Mouse (Mus musculus) adrenal gland, postnatal 14 days (tissue): ENCODE measurements around the gene Mmp15. TPM values are rescaled to one million over a fixed set of nuclear protein-coding genes. Genes with fewer than 3 reads are reported as not detected.

ENCODE experiments used
- DNase-seq: peaks from one replicate; pipeline ENCODE4 v3.0.0; 2021; ENCODE audit warnings: mixed read lengths
- long read RNA-seq, 2 experiments: library from polyadenylated mRNA; stranded (forward); transcript quantifications; one replicate each; pipeline ENCODE4 v2.0.0; 2021
- total RNA-seq: library from RNA; stranded (reverse); gene quantifications from 2 replicates; pipeline ENCODE4 v1.2.3, GENCODE M21; 2021

Mmp15 gene
- 21.3 and 21.8 TPM in 2 replicates for total RNA-seq
- long read RNA-seq, experiment 1, full-length matches to known transcripts, result 4 of 19 reads
- long read RNA-seq, experiment 1, partial matches to known transcripts, result 15 of 19 reads
- long read RNA-seq, experiment 1, other reads (novel, unspliced or antisense), result 0 of 19 reads
- long read RNA-seq, experiment 2, full-length matches to known transcripts, result 12 of 28 reads
- long read RNA-seq, experiment 2, partial matches to known transcripts, result 4 of 28 reads
- long read RNA-seq, experiment 2, other reads (novel, unspliced or antisense), result 12 of 28 reads

DNA sequence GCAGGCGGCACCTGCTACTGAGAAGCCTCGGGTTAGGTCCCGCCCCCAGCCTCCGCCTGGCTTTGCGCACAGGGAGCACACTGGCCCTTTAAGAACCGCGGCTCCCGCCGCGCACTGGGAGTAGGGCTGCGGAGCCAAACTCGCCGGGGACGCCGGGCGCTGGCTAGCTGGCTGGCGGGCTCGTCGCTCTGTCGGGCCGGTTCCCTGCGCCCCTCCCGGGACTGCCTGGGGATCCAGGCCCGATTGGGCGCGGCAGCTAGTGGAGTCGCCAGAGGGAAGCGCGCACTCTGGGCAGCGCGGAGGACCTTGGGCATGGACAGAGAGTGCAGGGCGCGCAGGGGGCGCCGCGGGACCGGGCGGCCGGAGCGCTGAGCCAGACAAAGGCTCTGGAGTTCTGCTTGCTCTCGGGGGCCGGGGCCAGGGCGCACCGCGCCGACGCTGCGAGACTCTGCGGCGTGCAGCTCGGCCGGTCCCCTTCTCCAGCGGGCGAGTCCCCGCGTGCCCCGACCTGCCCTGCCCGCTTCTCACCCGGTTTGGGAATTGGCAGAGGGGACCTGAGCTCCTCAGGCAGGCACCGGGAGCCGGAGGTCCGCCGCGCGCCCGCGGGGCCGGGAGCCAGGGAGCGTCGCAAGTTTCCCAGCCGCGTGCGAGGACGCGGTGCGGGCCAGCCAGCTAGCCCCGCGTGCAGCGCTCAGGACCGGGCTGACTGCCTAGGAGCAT is at the start of gene Mmp15:
Mmp15 (plus strand) TSS at position 118 of the 720 bp plus-strand sequence.
- DNase-seq, result peak; percentile 84

DNA sequence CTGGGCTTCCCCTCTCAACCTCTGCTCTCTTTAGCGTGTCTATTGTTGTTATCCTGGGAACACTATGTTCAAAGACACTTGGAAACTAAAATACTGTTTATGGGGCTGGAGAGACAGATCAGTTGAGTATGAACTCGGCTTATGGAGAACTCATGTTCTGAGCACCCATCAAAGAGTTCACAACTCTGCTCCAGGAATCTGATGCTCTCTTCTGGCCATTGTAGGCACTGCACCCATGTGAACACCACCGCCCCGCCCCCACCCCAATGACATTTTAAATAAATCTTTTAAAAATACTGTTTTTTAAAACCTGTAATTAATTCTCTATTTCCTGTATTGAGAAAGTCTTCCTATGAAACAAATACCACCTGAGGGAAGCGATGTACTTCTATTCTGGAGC is 49.7 kb upstream of the Mmp15 start:
- DNase-seq, result peak; percentile 65

DNA sequence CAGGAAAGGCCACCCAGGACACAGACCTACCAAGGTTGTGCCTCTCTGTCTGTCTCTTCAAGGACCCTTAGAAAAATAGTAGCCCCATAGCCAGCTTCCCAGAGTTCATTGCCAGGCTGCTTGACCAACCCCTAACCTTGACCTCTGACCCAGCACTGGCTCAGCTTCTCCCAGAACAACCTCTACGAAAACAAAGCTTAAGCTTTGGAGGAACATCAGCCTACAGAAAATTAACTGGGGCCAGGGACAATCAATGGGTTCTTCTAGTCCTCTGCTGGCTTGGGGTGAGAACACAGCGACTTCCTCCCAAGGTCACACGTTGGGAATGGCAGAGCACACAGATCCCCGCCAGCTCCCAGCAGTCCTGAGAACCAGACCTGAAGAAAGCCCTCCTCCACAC is 46.5 kb upstream of the Mmp15 start:
- DNase-seq, result no peak

DNA sequence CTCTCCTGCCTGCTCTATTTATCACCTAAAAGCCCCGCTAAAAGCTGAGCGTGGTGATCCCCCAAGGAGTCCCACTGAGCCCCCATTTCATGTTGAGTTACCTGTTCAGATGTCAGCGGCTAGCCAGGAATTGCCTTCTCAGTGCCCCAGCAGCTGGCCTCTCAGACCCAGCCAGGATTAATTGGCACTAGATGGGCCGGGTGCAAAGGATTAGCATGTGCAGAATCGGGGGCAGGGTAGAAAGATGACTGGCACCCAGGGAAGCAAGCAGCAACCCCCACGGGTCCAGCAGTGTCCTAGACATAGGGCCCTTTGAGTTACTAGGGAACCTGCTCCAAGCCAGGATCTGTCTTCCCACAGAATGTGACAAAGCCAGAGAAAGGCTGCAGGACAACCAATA is 45.6 kb upstream of the Mmp15 start, which contains the start of gene Cngb1:
Cngb1 (minus strand) TSS at position 155 of the 400 bp plus-strand sequence.
- DNase-seq, result no peak

DNA sequence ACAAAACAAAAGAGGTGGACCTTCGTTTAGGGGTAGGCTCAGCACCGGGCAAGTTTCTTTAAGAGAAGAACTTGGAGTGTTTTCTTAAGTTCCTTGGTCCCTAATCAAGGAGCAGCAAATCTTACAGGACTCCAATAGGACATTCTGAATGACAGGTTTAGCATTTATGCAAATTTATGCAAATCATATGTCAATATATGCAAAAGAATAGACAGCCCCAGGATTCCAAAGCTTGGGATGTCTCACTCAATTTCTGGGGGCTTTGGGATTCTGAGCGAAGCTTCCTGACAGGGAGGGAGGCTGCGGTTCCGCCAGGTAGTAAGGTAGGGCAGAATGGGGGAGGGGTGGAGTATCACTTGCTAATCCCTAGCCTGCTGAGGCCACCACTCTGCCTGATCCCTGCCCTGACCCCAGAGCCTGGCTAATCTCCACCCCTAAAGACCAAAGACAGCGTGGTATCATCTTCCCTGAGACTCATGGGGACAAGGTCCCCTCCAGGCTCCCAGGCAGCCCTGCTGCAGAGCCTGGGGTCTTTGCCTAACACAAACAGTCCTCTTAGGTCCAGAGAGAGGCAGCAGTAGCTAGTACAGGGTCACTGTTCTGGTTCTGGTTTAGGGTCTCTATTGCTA is 41.6 kb upstream of the Mmp15 start, which contains the start of gene Tepp:
Tepp (plus strand) TSS at position 225 of the 629 bp plus-strand sequence.
- no peak for DNase-seq

DNA sequence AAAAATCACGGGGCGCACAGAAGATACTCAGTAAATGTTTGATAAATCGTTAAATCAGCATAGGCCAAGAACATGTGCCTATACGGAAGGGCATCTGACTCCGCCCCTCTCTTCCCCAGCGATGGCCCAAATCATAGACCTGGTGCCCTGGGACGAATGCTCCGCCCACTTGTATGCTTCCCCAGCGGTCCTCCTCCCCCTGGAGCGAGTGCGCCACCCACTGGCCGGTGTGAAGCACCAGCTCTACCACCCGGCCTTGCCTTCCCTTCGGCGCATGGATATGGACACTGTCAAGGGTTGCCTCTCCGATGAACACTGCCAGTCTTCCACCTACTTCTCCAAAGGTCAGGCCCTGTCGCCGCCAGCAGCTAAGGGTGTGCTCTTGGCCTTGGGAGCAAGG is 39.2 kb upstream of the Mmp15 start:
- peak; percentile 86 for DNase-seq

DNA sequence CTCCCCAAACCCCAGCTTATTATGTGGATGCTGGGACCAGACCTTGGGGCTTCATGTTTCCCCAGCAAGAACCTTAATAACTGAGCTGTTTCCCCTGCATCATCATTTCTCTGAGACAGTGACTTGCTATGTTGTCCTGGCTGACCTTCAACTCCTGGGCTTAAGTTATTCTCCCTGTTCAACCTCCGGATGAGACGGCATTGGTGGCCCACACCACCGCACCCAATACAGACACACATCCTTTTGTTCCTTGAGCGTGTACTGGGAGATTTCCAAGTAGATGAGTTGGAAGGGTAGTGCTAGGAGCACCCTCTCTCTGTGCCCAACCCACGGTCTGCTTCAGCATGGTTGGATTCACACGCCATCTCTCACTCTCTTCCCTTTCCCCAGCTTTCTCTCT is 38.2 kb upstream of the Mmp15 start:
- no peak for DNase-seq

DNA sequence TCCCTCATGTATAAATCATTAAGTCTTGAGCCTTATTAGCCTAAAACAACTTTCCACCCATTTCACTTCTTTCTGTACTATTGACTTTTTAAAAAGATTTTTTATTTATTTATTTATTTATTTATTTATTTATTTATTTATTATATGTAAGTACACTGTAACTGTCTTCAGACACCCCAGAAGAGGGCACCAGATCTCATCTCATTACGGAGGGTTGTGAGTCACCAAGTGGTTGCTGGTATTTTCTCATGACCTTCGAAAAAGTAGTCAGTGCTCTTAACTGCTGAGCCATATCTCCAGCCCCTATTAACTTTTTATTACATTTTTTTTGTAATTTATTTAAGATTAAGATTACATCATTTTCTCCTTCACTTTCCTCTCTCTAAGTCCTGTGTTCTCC is 37.4 kb upstream of the Mmp15 start:
- DNase-seq, result peak; percentile 64

DNA sequence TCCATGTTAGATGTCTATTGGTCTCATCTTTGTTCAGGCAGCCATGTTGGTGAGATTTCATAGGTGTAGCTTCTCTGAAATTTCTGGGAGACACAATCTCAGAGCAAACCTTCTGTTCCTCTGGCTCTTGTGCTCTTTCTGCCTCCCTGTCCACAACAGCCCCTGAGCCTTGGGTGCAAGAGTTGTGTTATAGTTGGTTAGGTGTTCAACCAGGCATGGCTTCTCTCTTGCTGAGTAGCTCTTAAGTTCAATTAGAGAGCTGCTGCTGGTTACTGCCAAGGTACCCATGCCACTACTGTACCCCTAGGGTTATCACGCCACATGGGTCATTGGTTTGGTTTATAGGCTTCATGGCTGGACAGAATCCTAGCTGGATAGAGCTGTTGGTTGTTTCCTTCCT is 36.7 kb upstream of the Mmp15 start:
- DNase-seq, result no peak

DNA sequence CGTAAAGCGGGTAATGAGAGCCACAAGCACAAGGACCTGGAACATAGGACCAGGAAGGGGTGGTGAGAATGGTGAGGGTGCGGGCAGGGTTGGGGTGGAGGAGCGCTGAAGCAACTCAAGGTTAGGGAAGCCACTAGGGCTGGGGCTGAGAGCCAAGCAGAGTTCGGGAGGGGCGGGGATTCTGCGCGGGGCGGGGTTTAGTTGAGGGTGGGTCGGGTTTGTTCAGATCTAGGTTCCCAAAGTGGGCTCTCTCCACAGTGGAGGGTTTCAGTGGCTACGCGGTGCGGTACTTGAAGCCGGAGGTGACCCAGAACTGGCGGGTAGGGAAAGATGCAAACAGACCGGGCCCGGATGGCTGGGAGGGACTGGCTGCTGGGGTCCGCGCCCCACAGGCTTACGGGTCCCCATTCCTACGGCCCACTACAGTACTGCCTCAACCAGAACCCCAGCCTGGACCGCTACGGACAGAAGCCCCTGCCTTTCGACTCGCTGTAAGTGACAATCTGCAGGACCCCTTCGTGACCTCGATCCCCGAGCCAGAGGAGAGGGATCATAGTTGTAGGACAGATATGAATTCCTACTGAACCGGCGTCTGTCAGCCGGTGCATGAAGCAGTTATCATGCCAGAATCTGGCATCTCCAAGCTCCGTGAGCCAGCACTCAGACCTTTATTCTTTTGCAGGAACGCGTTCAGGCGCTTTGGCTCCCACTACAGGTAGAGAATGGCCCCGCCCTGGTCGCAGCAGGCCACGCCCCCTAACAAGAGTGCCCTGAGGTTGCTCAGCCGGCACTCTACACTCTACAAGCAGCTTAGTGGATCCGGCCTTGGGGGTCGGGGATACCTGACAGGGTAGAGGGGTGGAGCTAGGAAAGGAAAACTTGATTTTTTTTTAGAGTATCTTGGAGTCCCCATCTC is 31.6 kb upstream of the Mmp15 start:
- DNase-seq, result peak; percentile 78

DNA sequence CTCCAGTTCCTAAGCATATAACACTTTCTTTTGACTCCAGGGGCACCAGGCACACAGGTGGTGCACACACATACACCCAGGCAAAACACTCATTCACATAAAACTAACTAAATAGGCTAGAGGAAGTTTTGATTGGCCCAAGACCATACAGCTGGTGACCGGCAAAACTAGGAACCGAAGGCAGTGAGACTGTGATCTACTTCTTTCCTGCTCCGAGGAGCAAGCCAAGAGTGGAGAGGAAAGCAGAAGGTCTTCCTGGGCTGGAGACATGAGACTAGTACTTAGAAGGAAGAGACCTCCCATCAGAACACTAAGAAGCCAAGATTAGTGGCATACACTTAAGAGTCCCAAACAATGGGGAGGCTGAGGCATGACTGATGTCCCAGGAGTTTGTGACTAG is 28.9 kb upstream of the Mmp15 start:
- no peak for DNase-seq

DNA sequence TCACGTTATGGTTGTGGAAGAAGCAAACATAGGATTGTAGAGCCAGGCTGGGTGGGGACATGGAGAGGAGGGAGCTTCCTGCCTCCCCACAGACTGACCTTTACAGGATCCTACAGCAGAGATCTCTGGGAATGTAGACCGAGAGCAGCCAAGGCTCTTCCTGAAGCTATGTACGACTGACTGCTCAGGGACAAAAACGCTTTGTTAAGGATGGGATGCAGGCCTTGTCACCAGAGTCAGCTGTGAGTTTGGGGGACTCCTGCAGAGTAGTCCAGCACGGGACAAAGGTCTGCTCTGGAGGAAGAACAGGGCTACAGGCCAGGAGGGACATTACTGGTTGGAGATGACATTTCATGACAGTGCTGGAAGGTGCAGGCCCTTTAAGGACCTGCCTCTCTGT is 27.4 kb upstream of the Mmp15 start:
- no peak for DNase-seq

DNA sequence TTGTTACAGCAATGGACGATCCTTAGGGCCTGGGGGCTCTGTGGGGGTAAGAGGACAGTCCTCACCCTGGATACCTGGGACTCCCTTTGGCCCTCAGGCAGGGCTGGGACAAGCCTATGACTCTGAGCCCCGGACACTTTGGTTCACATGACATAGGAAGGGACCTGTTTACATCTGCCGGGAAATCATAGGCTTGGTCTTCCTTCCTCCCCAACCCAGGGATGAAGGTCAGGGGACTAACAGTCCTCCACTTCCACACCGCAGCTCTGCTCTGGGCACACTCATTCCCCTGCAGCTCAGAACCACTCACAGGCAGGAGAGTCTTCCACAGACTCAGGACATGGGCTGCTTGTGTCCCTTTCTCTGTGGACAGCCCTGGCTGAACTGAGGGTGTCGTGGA is 25.2 kb upstream of the Mmp15 start:
- DNase-seq, result no peak

DNA sequence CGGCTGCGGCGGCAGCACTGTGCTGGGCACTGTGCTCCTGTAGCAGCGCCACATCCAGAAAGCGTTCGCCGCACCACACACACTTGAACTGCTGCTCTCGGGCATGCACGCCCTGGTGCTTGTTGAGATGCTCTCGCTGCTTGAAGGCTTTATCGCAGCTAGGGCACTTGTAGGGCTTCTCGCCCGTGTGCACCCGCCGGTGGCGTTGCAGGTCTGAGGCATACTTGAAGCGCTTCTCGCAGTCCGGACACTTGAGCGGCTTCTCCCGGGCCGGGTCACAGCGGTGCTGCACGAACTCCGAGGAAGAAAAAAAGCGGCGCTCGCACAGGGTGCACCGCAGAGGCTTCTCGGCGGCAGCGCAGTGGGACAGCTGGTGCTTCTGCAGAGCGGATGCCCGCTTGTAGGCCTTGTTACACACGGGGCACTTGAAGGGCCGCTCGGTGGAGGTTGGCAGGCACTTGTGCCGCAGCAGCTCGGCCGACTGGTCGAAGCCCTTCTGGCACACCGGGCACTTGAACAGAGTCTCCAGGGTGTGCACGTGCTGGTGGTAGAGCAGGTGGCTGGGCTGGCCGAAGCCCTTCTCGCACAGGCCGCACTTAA is 24.1 kb upstream of the Mmp15 start:
- no peak for DNase-seq

DNA sequence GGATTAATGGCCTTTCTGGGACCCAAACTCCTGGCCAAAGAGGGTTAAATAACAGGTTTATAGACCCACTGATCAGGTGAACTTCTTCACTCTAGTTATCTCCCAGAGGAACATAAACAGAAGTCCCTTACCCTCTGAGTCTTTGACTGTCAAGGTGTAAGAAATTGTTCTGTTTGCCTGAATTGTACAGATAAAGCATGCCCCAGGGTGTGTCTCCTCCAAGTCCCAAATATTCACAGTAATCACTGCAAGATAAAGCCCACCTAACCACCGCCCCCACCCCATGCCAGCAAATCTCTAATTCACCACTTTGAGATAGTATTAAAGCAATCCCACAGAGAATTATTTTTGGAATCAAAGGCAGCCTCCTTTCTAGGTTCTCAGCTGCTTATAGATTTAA is 21.7 kb upstream of the Mmp15 start:
- DNase-seq, result no peak

DNA sequence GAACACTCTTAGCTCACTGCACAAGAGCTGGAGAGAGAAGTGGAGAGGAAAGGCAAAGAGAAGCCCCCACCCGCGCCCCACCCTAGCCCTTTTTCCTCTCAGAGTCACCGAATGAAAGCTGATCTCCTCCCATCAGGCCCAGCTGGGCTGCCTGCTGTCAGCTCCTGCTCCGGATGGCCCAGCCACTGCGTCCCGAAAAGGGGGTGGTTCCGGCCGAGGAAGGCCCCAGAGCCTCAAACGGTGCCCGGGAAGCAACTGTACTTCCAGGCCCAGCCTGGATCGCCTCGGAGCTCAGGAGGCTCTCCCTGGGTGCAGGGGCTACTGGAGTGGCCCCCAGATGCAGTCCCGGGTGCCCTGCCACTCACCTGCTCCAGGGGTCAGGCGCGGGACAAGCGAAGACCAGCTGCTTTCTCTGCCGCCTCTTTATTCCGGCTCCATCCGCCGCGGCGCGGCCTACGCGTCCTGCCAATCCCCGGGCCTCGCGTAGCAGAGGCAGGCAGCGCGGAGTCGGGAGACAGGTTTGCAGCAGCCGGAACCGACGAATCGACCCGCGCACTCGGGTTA is 20.8 kb upstream of the Mmp15 start:
- peak; percentile 84 for DNase-seq

DNA sequence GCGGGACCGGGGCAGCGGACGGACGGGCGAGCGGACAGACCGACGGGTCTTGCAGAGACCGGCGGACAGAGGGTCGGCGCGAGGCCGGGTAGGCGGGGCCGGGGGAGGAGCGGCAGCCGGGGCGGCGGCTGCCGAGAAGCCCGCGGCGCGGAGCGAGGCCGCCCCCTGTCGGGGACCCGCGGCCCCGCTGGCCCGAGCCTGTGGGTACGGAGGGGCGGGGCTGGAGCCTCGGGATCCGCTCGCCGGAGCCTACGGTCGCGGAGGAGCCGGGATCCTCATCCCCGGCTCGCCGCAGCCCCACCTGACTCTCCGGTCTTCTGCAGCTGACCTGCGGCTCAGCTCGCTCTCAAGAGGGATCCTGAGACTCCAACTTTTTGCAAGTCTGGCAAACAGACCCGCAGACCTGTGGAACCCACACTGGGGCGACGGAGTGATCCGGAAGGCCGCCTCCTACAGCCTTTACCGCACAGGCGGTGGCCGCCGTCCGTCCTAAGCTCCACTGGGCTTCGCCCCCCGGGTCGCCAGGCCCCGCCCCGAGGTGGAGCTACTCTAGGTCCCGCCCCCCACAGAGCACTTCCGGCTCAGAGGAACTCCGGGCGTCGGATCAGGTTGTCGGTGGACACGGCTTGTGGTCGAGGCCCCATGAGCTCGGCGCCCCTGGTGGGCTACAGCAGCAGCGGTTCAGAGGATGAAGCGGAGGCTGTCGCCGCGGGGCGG is 20.2 kb upstream of the Mmp15 start, which contains the start of the genes Zfp319 and Usb1:
Zfp319 (minus strand) TSS at position 231 of the 717 bp plus-strand sequence.
Usb1 (plus strand) TSS at position 565 of the 717 bp plus-strand sequence.
- peak; percentile 98 for DNase-seq

DNA sequence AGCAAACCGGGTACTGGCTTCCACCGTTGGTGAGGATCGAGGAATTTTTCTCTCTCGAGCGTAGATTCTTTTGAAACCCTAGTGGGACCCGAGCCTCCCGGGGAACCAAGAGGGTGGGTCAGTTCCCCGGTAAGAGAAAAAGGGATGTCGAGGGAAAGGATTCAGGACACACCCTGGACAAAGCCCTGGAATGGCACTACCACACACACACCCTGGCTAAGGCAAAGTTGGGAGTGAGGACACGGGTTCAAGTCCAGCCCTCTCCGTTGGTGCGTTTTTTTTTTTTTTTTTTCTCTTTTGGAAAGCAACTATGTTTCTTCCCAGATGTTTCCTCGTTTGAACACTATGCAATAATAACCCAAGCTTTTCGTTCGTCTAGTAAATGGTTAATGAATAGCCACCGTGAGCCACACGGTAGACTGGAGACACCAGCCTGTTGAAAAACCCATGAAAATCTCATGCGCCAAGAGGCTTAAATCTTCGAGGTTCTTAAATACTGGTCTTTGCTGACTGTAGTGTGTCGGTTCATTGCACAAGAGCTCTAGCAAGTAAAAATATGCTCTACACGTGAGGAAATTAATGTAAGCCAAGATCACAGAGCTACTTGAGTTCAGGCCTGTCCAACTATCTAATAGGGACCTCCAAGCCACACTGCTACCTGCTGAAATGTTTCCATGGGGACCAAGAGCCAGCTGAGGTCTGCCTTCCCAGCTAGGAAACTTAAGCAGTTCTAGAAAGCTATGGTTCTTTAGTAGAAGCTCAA is 19.4 kb upstream of the Mmp15 start:
- DNase-seq, result no peak

DNA sequence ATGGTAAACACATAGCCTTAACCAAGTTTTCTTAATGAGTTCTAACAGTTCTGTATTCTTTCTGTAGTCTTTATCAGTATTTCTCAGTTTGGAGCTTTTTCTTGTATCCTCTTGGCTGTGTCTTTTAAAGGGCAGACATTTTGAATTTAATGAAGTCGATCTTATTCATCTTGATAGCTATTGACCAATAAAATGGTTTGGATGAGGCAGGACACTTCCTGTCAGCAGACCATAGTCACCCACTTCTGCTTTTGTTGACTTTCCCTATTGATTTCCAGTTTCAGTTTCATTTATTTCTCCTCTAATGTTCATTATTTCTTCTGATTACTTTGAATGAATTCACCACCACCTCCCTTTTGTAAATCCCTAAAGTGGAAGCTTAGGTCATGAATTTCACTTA is 16.4 kb upstream of the Mmp15 start:
- DNase-seq, result no peak

DNA sequence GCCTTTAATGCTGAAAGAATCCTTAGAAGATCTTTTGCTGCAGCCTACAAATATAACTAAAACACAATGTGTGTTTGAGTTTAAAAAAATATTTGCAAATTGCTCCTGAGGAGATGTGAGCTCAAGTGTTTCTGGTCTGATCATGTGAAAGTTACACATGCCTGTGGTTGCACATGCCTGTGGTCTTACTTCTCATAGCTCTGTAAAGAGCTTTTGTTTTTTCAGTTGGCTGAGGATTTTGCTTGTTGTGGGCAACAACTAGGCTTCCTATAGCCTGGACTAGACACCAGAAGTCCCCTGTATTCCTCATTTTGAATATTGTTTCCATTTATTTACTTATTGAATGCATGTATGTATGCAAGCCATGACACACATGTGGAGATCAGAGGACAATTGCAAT is 15.7 kb upstream of the Mmp15 start:
- DNase-seq, result no peak
